In the genomic region with DNA sequence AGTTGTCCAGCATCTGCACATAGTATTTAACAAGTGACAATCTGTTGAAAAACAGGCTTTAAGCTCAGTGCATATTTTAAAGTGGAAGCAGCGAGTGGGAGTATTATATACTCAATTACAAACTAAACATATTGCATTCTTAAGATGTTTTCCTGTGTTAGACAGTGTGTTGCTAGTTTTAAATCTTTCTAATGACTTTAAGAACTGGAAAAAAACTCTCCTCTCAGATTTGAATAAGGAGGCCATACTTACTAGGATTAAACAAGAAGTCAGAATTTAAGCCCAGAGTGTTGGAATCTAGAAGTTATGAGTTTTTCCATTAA, we compare ENCODE assay signal across 15 mouse cellular contexts.
"Had no signal": no experiment of that assay in that cellular context is flagged by ENCODE, and none has a peak within 500 bp of the region (broad histone marks: within the 10 kb centered on the region; RNA-seq: fewer than 3 reads in every experiment).

No protein-coding gene starts in this region.

- H3K36me3 ChIP-seq: neural tube, embryonic 15.5 days; stomach, embryonic 15.5 days had no signal

- H3K27me3 ChIP-seq: neural tube, embryonic 15.5 days; stomach, embryonic 15.5 days had no signal

- H3K4me1 ChIP-seq: neural tube, embryonic 15.5 days; stomach, embryonic 15.5 days had no signal

- H3K4me2 ChIP-seq: neural tube, embryonic 15.5 days; stomach, embryonic 15.5 days had no signal

- H3K9ac ChIP-seq: neural tube, embryonic 15.5 days; stomach, embryonic 15.5 days had no signal

- H3K27ac ChIP-seq: neural tube, embryonic 15.5 days; stomach, embryonic 15.5 days; stomach, postnatal 0 days had no signal

- H3K9me3 ChIP-seq: neural tube, embryonic 15.5 days; stomach, embryonic 15.5 days had no signal

- DNase-seq: retina, postnatal 1 day; right cerebral cortex, adult 18-20 months; right cerebral cortex, postnatal 14 days; right cerebral cortex, postnatal 25 days; right cerebral cortex, postnatal 4 days; spleen, adult 18-20 months; thymus, adult 18-20 months; thymus, adult 2 months; thymus, postnatal 14 days; thymus, postnatal 25 days; thymus, postnatal 36 days; thymus, postnatal 4 days had no signal

- H3K4me3 ChIP-seq: neural tube, embryonic 15.5 days; stomach, embryonic 15.5 days had no signal
